Mouse (Mus musculus) mature B cell (primary cell): ENCODE data around the gene Vldlr.

ENCODE experiments used
- in situ Hi-C: fragments of 300-500 bp; cut with MboI; formaldehyde crosslinking; loops from 2 replicates; pipeline ENCODE4 v1.14.3; 2019

The Vldlr gene

DNA sequence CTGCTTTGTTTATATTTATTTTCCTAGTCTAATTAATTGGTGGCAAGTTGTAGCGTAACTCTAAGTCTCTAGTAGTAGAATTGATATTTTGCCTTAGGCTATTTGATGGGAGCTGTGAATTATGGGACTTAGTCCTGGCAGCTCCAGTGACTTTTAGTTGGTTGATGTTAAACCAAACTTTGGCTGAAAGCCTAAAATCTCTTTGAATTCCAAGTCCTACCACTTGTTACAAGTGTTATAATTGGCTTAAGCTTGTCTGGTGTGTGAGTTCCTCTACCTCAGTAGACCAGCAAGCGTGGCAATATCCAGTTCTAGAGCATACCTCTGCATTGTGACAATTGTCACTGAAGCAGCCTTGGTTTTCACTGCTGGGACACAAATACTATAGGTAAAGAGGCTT is 17.1 kb downstream of the Vldlr start:
- in situ Hi-C loops: no loop called here

DNA sequence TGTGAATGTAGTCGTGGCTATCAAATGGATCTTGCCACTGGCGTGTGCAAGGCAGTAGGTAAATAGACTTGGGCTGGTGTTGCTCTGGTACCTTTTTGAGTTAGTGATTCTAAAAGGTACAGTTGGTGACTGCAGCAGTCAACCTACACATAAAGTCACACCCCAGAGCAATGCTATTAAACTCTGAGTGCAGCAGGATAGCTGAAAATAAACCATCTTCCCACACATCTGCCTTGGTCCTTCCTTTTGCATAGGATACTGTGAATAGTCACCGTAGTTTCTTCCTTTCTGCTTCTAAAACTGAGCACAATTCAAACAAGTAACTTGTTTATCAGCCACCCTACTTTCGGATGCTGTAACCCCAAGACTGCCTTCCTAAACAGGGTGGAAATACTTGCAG is 23.6 kb downstream of the Vldlr start:
- in situ Hi-C loops: no loop called here

DNA sequence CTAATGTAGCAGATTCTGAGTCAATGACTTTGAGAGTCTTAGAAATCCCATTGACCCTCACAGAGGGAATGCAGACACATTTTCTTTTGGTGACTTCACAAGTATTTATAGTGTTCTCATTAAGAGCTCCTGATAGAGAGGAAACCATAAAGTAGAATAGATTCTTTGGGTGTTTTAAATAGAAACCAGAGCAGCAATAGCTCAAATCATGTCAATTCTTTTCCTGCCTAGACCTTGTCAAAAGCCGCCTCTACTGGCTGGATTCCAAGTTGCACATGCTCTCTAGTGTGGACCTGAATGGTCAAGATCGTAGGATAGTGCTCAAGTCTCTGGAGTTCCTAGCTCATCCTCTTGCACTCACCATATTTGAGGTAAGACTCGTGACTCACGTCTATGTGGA is 27.2 kb downstream of the Vldlr start:
- in situ Hi-C loops: no loop called here

DNA sequence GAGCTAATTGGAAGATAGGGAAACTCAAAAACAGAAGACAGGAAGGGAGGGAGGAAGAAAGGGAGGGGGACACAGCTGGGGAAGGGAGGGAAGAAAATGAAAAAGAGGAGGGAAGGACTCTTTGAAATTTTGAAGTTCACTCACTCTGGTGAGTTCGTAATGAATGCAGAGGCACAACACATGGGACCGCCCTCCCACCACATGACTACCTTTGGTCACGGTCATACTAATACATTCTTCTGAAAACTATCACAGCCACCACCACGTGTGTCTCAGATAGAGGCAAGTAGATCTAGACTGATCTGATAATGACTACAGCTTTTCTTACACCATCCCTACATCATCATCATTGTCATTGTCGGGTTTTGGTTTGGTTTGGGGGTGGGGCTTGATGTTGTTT is 38.5 kb downstream of the Vldlr start:
- in situ Hi-C loops: no loop called here

DNA sequence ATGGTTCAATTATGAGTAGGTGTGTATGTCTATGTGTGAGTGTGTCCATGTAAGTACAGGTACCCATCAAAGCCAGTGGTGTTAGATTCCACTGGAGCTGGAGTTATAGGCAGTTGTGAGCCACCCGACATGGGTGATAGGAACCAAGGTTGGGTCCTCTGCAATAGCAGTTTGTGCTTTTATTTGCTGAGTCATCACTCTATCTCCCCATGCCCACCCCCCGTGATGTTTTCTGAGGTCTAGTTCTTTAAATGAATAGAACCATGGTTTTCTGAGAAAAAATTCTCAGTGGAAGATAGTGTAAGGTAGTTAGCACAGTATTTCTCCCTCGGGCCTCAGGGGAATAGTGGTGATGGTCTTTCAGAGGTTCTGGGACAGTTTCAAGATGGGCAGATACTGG is 39.4 kb downstream of the Vldlr start:
- in situ Hi-C loops: no loop called here

DNA sequence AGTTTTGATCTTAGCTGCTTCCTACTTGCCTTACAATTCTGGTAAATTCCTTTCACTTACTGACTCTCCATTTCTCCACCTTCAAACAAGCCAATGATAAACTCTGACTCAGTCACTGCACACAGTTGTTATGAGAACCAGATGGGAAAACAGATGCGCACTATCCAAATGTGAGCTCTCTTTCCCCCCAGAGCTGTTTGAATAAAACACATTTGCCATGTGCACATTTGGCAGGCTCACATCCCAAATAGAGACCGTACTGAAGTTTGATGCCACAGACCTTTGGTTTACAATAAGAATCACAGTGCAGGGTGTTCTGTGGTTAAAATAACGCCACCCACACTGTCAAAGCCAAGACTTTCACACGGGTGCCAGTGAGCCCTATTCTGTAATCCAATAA is 43.8 kb downstream of the Vldlr start:
- in situ Hi-C loops: no loop called here

DNA sequence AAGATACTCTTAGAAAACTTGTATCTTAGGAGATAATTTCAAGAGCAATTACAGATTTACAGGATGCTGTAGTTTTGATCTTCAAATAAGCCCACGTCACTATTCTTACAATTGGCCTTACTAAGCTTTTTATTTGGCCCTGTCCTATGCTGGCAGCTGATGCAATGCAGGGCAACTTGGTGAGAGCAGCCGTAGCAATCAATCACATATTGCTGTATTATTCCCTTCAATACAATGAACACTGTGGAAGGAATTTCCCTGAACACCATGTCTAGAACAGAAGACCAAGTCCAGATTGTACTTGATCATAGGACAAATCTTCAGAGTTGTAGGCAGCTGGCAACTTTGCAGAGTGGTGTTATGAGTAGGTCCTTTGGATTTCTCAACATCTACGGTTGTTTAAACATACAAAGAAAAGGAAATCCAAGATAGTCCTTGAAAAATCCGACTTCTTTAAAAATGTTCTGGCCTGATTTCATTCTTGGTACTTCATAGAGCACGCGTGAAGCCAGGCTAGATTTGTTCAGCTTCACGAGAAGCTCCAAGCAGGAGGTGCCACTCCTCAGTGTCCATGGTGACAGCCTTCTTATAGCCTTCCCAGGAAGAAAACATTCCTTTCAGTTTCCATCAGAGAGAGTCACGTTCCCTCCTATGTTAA is 44.5 kb downstream of the Vldlr start:
- in situ Hi-C loops: no loop called here

DNA sequence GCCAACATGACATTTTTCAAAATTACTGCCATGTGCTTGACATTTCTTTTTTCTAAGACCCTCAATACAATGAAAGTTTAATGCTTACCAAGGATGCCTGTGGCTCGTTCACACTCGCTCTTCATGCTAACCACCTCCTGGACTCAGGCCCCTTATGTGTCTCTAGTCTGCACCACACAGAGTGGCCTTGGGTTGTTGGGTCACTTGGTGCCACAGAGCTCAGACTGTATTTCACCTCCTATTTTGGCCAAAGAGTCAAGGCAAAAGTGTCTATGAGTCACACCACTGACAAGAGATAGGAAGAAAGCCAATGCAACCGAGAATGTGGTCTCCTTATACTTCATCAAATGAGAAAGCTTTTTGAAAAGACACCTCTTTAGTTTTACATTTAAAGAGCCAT is 45.9 kb downstream of the Vldlr start:
- in situ Hi-C loops: no loop called here

DNA sequence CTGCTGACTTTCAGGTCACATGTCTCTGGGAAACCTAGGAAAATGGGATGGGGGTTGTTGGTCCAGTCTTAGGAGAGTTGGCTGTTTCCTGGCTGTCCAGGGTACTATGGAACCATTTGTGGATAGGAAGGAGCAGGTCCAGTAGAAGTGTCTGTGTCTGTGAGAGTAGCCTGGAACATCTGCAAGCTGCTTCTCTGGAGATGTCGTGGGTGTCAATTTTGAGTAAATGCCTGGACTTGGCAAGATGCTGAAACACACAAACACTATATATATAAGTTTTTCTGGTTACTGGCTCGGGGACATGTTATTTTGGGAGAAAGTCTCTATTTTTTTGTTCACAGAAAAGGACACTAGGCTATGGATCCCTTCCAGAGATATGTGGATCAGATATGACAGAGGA is 57.1 kb downstream of the Vldlr start:
- in situ Hi-C loops: no loop called here

DNA sequence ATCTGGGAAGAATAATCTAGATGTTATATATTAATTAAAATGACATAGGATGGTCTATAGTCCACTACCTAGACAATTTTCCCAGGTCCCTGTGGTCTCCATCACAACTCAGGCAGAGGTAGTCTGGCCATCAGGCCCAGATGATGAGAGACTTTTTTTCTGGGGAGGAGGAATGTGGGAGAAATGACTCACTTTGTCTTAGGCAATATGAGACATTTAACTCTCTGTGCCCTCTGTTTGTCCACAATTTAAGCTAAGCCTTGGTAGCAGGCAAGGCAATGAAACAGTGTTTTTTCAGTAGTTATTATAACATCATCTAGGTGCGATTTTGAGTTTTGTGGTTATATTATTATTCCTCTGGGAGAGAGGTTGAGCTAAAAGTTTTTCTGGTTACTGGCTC is 58.1 kb downstream of the Vldlr start:
- in situ Hi-C loops: no loop called here

DNA sequence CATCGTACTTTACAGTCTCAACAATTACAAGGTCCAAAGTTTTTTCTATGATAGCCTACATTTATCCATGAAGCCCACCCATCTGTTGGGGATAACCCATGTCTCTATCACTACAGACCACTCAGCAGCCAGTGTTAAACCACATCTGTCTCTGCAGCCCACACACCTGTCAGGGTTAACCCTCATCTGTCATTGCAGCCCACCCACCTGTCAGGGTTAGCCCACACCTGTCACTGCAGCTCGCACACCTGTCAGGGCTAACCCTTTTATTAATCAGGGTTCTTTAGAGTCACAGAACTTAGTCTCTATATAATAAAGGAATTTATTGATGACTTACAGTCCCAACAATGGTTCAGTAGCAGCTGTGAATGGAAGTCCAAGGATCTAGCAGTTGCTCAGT is 62.9 kb downstream of the Vldlr start:
- in situ Hi-C loops: no loop called here
